In the genomic region with DNA sequence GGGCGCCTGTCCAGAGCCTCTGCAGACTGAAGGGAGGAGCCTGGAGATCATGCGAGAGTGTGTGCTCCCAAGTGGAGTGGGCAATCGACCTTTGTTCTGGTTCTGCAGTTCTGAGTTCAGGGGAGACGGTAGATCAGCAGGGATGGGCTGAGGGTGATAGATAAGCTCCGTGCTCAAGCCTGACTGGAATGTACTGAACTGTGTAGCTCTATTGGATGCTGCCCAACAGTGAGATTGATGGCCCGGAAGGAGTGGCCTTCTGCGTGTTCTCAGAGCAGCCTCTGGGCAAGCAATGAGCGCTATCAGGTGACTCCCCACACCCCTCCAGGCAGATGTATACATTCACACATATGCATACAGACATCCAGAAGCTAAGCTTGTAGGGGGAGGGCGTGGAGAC, we compare ENCODE assay signal across 8 mouse cellular contexts.
DNase-seq lines count a peak whose midpoint lies in the region.

No protein-coding gene starts in this region.

- intact Hi-C loops in left cerebral cortex, postnatal 10 days (cut with DNase I), result no loop called here
- intact Hi-C loops in left cerebral cortex, postnatal 4 days (cut with DNase I), result no loop called here

- peak; percentile 6 for DNase-seq in ZHBTc4 (ENCODE audit: low read depth, low spot score)
- peak; percentile 45 to 68 for DNase-seq in adrenal gland, postnatal 36 days
- DNase-seq in heart, postnatal 4 days, result peak; percentile 40
- peak; percentile 27 to 37 for DNase-seq in kidney, postnatal 36 days
- DNase-seq in frontal cortex, postnatal 25 days (ENCODE audit: low spot score in 2 of 2), result no peak
- DNase-seq in testis, postnatal 10 days (ENCODE audit: low spot score), result no peak
- DNase-seq in left cerebral cortex, postnatal 10 days (ENCODE audit: extremely low spot score in 1 of 2, low spot score in 2 of 2), result no peak
- no peak for DNase-seq in left cerebral cortex, postnatal 4 days

Comparison
In these comparisons a context has a peak if more than half of its experiments do, and no peak if none do; other contexts are left out.
1. DNase-seq: peak in ZHBTc4 (single experiment), adrenal gland, postnatal 36 days (2 of 2), heart, postnatal 4 days (single experiment) and kidney, postnatal 36 days (2 of 2); none in frontal cortex, postnatal 25 days (0 of 2), testis, postnatal 10 days (single experiment), left cerebral cortex, postnatal 10 days (0 of 2) and left cerebral cortex, postnatal 4 days (single experiment).